Mouse (Mus musculus) heart, adult 11 months (tissue): ENCODE results near the gene Eps8.

ENCODE experiments used
- DNase-seq: peaks from one replicate; pipeline ENCODE4 v3.0.0; 2022

The Eps8 gene

DNA sequence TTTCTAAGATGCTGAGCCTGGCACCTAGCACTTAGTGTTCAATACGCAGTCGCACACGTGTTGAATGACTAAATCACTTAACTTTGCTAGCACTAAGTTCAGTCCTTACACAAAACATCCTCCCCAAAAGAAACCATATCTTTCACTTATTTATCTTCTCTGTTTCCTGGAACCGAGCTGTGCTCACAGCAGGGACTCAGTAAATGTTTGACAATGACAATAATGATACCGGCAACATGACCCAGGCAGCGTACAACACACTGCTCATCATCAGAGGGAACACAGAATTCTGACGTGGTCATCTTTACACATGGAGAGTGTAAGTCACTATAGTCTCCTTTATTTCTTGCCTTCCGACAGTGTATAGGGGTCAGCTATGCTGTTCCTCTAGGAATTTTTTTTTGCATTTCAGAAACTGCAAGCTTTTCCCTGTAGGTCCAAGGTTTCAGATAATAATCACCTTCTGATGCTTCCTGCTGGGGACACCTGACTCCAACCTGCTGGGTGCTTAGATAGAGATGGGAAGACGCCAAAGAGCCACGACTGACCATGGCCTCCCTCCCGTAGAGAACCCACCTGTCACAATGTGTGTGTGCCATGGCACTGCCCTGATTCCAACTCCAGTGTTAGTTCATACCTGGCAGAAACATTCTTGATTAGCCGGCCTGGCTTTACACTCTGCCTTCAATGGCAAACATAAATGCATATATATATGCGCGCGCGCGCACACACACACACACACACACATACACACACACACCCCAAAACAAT, 46.3 kb downstream of the Eps8 start:
- peak; percentile 76 for DNase-seq

- peak; percentile 31 for DNase-seq
Observed at GRCm38 (mm10) chr6:137606541-137606940, 48.1 kb downstream of the Eps8 start.

DNA sequence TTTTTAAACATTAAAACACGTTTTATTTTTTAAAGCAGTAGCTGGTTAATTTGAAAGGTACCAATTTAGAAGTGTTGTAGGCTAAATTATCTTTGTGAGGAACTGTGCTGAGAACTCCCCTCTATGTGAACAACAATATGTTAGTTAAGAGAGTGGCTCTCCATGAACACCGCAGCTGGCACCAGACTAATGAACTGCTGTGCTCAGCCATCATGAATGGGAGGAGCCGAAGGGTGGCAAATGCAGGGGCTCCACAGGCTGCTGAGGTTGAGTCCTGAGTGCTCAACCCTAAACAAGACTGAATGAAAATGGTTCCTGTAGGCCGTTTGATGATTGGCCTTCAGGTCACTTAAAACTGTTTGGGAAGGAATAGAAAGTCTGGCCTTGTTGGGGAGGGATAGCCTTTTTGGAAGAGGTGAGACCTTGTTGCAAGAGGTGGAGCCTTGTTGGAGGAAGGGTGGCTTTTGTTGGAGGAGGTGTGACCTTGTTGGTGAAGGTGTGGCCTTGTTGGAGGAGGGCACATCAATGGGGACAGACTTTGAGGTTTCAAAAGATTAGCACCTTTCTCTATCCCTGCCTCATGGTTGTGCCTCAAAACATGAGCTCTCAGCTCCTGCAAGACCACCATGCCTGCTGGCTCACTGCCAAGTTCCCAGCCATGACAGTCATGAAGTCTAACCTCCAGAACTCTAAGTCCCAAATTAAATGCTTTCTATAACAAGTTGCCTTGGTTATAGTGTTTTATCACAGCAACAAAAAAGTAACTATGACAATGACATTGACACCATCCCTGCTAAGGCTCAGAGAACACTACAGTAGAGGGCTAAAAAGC, 50.0 kb downstream of the Eps8 start:
- peak; percentile 53 for DNase-seq

DNA sequence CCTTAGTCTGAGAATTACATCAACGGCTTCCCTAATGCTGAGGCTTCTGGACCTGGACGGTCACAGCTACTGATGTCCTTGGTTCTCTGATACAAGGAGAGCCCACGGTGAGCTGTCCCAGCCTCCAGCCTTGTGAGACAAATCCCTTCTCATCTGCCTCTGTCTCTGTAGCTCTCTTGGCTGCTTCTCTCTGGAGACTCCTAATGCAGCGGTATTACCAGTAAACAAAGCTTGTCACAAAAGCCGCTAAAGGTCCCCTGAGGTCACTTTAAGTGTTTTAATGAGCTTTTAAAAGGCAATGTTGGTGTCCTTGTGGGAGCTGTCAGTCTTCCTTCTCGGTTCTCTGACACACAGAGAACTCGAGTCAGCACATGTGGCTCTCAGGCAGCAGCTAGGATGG, 56.4 kb downstream of the Eps8 start:
- DNase-seq: peak; percentile 57

GRCm38 (mm10) chr6:137597442-137598058, 57.1 kb downstream of the Eps8 start:
- peak; percentile 61 for DNase-seq

- no peak for DNase-seq
Observed at GRCm38 (mm10) chr6:137592582-137592981, 62.1 kb downstream of the Eps8 start.

GRCm38 (mm10) chr6:137589245-137589618, 65.4 kb downstream of the Eps8 start:
- DNase-seq: no peak

- DNase-seq: no peak
Observed at GRCm38 (mm10) chr6:137588481-137589244, 66.0 kb downstream of the Eps8 start.

GRCm38 (mm10) chr6:137587866-137588265, 66.8 kb downstream of the Eps8 start:
- DNase-seq: peak; percentile 44

- DNase-seq: peak; percentile 74
Observed at GRCm38 (mm10) chr6:137585229-137585628, 69.4 kb downstream of the Eps8 start.

- peak; percentile 71 for DNase-seq
Observed at GRCm38 (mm10) chr6:137583056-137583455, 71.6 kb downstream of the Eps8 start.

- peak; percentile 95 for DNase-seq
Observed at GRCm38 (mm10) chr6:137582207-137582889, 72.3 kb downstream of the Eps8 start.

DNA sequence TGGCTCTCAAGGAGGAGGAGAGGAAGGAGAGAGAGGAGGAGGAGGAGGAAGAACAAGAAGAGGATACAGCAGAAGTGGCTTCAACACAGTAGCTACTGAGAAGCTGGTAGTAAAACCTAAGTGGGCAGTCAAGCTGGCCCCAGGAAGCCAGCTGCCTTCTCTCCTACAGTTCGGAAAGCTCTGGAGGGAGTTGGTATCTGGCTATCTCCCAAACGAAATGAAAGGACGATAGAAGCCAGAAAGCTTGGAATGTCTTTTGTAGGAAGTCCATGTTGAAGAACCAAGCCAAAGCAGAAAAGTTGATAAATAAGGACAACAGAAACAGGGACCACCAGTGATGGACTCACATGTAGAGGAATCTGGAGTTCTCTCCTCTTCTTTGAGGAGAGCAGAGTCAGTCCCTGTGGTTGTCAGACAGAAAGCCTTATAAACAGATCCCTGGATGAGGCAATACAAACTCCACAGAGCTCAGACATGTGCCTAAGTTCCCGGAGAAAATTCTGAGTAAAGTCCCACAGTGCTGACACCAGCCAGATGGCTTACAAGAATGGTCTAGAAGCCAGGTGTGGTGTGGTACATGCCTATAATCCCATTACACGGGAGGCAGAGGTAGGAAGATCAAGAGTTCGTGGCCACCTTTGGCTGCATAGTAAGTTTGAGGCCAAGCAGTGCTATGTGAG, 73.2 kb downstream of the Eps8 start:
- peak; percentile 91 for DNase-seq

DNA sequence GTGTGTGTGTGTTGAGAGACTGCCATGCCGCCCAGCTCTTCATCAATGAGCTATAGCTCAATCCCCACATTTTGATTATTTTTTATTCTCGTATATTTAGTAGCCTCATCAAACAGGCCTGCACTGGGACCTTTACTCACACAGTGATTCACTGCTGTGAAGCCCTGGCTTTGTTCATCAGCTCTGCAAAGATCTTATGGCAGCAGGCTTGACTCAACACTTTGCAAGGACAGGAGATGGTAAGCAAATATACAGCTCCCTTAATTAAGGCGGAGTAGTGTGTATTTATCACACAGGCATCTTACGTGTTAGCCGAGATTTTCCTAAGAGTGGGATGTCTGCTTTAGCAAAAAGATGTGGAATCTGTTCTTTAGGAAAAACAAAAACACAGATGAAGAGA, 74.2 kb downstream of the Eps8 start:
- DNase-seq: no peak

DNA sequence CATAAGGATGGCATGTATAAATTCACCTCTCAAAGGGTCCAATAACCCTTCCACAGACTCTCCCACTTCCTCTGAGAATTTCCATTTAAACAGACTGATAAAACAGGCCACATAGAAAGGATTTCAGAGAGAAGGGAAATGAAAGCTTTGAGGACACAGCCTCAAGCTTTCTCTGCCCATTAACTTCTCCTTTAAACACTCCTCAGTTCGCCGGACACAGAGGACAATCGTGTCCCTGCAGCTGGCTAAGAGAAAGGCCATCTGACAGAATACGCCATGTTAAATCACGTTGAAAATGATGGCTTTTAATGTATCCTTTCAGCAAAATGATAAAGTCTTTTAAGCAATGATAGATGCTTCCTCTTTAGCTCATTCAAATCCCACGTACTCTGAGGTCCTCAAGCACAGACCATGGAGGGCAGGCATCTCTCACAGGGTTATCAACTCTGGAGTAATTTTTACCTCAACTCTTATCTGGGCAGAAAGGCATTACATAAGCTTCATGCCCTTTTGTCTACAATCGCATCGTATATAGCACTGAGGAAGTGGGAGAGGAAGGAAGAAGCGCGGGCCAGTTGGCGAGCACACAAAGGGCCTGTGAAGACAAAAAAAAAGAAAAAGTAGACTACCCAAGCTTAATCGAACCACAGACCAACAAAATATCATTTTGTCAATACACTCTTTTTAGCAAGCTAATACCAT, 77.9 kb downstream of the Eps8 start:
- DNase-seq: peak; percentile 94

DNA sequence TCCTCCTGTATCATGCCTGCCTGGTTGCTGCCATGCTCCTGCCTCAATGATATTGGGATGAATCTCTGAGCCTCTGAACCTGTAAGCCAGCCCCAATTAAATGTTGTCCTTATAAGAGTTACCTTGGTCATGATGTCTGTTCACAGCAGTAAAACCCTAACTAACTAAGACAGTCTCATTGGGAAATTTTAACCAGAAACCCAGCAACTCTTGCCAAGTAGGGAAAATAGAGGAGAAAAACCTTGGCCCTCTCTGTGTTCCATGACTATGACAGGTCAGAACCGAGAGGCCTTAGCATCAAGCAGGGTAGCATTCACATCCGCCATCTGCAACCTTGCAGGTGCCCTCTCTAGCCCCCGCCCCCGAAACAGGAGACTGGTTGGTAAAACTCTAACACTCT, 78.6 kb downstream of the Eps8 start:
- DNase-seq: peak; percentile 78

GRCm38 (mm10) chr6:137573897-137574296, 80.8 kb downstream of the Eps8 start:
- DNase-seq: peak; percentile 72

DNA sequence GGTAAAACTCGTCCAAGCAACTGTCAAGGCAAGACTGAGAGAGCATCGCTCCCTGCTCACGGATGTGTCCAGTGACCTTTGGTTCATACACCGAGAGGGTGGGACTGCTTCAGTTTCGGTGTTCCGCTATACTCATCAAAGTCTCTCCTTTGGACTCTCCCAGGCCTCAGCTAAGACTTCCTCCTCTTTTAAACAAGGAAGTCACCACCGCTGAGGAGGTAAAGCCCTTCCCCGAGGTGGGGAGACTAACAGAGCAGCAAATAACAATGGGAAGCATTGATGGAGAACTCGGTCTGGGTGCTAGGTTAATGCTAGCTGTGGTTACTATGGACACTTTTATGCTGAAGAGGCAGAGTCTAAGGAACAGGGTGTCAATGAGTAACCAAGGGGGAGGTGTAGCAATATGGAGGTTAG, 84.0 kb downstream of the Eps8 start:
- DNase-seq: peak; percentile 88

DNA sequence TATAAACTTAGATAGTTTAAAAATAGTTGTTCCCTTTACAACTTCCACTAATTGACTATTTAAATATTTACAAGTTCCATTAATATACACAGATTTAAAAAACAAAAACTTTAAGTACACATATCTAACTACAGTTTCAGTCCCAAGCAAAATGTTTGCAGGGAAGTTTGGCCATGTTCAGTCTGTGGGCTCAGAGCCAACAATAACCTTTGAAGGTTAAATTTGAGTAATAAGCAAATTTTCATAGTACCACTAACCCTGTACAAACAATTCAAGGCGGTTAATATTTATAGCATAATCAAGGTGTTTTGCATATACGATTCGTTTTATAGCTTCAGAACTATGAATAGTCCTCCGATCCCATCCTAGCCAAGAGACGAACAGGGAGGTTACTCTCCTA, 84.7 kb downstream of the Eps8 start:
- no peak for DNase-seq

GRCm38 (mm10) chr6:137569071-137569470, 85.6 kb downstream of the Eps8 start:
- DNase-seq: peak; percentile 78

GRCm38 (mm10) chr6:137565890-137566289, 88.8 kb downstream of the Eps8 start:
- peak; percentile 88 for DNase-seq
